Mouse (Mus musculus) hematopoietic multipotent progenitor cell, adult 10-12 weeks (in vitro differentiated cells): ENCODE results near the gene Lrat. TPM values are rescaled to one million over a fixed set of nuclear protein-coding genes. Genes with fewer than 3 reads are reported as not detected.

Experiments used
- polyA plus RNA-seq: library from polyadenylated mRNA; stranded (reverse); fragments of >175 nt; gene quantifications from 2 replicates; pipeline ENCODE4 v1.2.3, GENCODE M21; 2012; ENCODE audit warnings: low replicate concordance

The Lrat gene
- not detected in 2 replicates for polyA plus RNA-seq

DNA sequence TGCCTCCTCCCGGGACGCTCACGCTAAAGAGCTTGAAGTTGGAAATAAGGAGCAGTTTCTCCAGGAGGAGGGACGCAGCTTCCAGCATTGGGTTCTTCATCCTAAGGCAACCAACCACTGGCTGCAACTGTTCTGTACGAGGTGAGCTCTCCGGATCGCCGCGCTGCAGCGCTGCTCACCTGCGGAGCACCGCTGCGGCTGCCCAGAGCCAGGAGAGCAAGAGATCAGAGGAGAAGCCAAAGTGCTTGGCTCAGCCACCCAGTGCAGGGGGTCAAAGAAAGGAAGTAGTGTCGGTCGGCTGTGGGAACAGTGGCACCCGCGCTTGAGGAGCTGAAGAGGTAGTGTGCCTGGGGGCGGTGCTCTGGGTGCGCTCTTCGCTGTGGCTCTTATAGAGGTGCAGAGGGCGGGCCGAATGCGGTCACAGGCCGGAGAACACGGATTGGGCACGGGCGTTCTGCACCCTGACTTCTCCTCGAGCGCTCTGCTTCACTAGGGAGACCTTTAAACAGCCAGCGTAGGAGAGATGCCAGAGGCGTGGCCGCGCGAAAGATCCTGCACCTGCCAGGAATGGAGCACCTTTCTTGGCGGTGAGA, at the start of gene Lrat:
TSS of gene Lrat (minus strand) at position 361 of the 593 bp plus-strand sequence.

DNA sequence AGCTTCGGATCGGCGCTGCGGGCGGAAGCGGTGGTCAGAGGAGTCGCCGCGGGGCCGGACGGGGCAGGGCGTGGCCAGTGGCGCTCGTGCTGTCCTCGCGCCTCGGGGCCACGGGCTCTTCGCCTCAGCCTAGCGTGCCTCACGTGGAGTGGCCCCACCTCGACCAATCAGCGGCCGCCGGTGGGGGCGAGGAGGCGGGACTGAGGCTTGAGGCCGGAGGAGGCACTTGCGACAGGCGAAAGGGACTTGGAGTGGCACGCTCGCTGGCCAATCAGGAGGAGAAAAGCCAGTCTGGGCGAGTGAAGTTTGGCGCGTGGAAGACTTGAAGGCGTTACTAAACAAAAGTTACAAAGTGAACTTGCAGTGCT, 27.4 kb downstream of the Lrat start, which contains the start of gene Rbm46:
TSS of gene Rbm46 (minus strand) at position 112 of the 368 bp plus-strand sequence.

Other genes starting within 250 kb of the Lrat start
- not detected in 2 replicates for gene Rbm46, start 27.5 kb downstream of the Lrat start, polyA plus RNA-seq
- not detected in 2 replicates for gene Fgg, start 103.8 kb upstream of the Lrat start, polyA plus RNA-seq
- gene Fga, start 122.1 kb upstream of the Lrat start, polyA plus RNA-seq: not detected in 2 replicates
- gene Fgb, start 145.9 kb upstream of the Lrat start, polyA plus RNA-seq: not detected in 2 replicates
- gene Plrg1, start 151.5 kb upstream of the Lrat start, polyA plus RNA-seq: 4.4 and 6.3 TPM in 2 replicates
- not detected in 2 replicates for gene Dchs2, start 224.0 kb upstream of the Lrat start, polyA plus RNA-seq